Mouse (Mus musculus): ENCODE results near the gene Ugt1a10.

DNA sequence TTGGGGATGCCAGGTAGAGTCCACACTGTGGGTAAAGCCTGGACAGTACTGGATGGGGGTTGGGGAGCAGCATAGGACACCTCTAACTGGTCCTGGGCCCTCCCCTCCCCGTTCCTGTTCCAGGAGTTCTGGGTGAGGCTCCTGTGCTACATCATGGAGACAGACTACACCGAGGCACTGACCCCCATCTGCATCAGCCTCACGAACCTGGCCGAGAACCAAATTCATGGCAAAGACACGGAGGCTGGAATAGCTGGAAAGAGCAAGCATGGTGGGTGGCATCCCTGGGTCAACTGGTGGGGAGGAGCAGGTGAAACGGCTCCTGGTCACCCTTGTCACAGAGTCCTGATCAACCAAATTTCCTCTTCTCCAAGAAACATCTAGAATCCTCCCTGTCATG is 183.6 kb downstream of the Ugt1a10 start:
- no peak for TF ChIP-seq CTCF (IDR thresholded peaks at IDR 0.05; ENCODE audit: borderline replicate concordance, control insufficient read depth, extremely low read depth, insufficient read depth, low read length, poor library complexity)
- no peak for TF ChIP-seq POLR2A (IDR thresholded peaks at IDR 0.05; ENCODE audit: control insufficient read depth, extremely low read depth, insufficient read depth, low read length, poor library complexity)
